Mouse (Mus musculus): ENCODE measurements at regions not wholly inside any gene's neighbourhood (a gene's known extent, or its start where the extent isn't known, plus 50 kb on each side); places are given as distances from the start of the nearest gene placed in this dataset.

DNA sequence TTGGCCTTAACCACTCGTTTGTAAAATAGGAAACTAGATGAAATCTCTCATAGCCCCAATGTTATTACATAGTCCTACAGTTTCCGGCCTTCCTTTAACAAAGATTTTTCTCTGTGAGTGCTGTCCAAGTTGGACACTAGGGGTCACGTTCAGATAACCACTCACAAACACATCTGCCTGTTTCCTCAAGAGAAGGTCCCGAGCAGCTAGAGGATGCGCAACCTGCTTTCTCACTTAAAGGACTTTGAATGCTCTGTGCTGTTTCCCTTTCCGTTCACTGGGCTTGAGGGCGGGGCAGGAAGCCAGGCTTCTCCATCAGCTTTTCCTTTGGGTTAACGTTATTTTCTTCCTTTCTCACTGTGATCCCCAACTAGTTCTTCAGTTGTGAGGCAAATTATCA, 58.1 kb upstream of the Zfp366 start:
- no peak for TF ChIP-seq POLR2A (IDR thresholded peaks at IDR 0.05; ENCODE audit: insufficient read depth, low read depth, low read length)
- TF ChIP-seq CTCF (IDR thresholded peaks at IDR 0.05; ENCODE audit: insufficient read depth, low read depth, low read length): no peak

Data from olfactory bulb, adult 2 months (tissue).